Mouse (Mus musculus) neural tube, embryonic 11.5 days (tissue): Measurements from ENCODE around the gene Ost4. TPM values are rescaled to one million over a fixed set of nuclear protein-coding genes. Genes with fewer than 3 reads are reported as not detected.

Experiments
- ATAC-seq: fragments of 200-750 bp; cut with Nextera tagmentation; 2 replicates; pipeline ENCODE4 v1.8.0; 2017; ENCODE audit warnings: moderate number of reproducible peaks, mild to moderate bottlenecking, moderate TSS enrichment, moderate library complexity; ENCODE audit not compliant: insufficient read depth, low FRiP score, low TSS enrichment
- DNase-seq: peaks from one replicate; pipeline ENCODE4 v3.0.0-alpha.2; 2015; ENCODE audit warnings: low spot score
- H3K27ac ChIP-seq: fragments of 300-500 bp; sonication (generic); 2 replicates; pipeline ENCODE4 v1.5.1; 2014; ENCODE audit warnings: low read depth, mild to moderate bottlenecking, low read length
- H3K27me3 ChIP-seq: fragments of 300-500 bp; sonication (generic); 2 replicates; pipeline ENCODE4 v1.6.1; 2014; ENCODE audit warnings: mild to moderate bottlenecking, low read length, mixed read lengths; ENCODE audit not compliant: control insufficient read depth, insufficient read depth
- H3K36me3 ChIP-seq: fragments of 300-500 bp; sonication (generic); 2 replicates; pipeline ENCODE4 v1.6.1; 2014; ENCODE audit warnings: mild to moderate bottlenecking, low read length, moderate library complexity, mixed read lengths; ENCODE audit not compliant: control insufficient read depth, insufficient read depth
- H3K4me1 ChIP-seq: fragments of 300-500 bp; sonication (generic); 2 replicates; pipeline ENCODE4 v1.6.1; 2014; ENCODE audit warnings: low read length, mixed read lengths; ENCODE audit not compliant: control insufficient read depth, insufficient read depth
- H3K4me2 ChIP-seq: fragments of 300-500 bp; sonication (generic); 2 replicates; pipeline ENCODE4 v1.6.1; 2014; ENCODE audit warnings: low read depth, mild to moderate bottlenecking, moderate library complexity
- H3K4me3 ChIP-seq: fragments of 300-500 bp; sonication (generic); 2 replicates; pipeline ENCODE4 v1.5.1; 2014; ENCODE audit warnings: low read depth, low read length
- H3K9ac ChIP-seq: fragments of 300-500 bp; sonication (generic); 2 replicates; pipeline ENCODE4 v1.6.1; 2014; ENCODE audit warnings: mild to moderate bottlenecking, low read length
- H3K9me3 ChIP-seq: fragments of 300-500 bp; sonication (generic); 2 replicates; pipeline ENCODE4 v1.6.1; 2016; ENCODE audit warnings: low read length; ENCODE audit not compliant: control insufficient read depth
- WGBS: fragments of 180-500 bp; shearing (Covaris S2); extraction: QIAGEN DNeasy Blood & Tissue Kit; methylation state at CpG from one replicate; pipeline ENCODE4 v1.1.7; 2014; 5-methylcytosine and 5-hydroxymethylcytosine counted together
- polyA plus RNA-seq: library from polyadenylated mRNA; unstranded; fragments of >200 nt; fragmentation: Nextera tagmentation; extraction: Ambion mirVana; gene quantifications from 2 replicates; pipeline ENCODE4 v1.2.1, GENCODE M21; 2014

Gene Ost4
- polyA plus RNA-seq, 1 experiment from 2014 or later: 354 TPM

GRCm38 (mm10) chr5:30930121-30930520 lies 22.5 kb upstream of the Ost4 start:
- H3K9me3 ChIP-seq: no peaks in the 10 kb centered on the region
- H3K4me2 ChIP-seq: no peak overlapping the region
- H3K9ac ChIP-seq: no peak overlapping the region
- DNase-seq: peak; percentile 65
- no peaks in the 10 kb centered on the region for H3K4me1 ChIP-seq
- H3K36me3 ChIP-seq: no peaks in the 10 kb centered on the region
- no peak overlapping the region for H3K4me3 ChIP-seq
- ATAC-seq: no peak
- WGBS: 42% methylated on average over 4 of the region's 4 CpGs
- H3K27ac ChIP-seq: no peak overlapping the region
- no peaks in the 10 kb centered on the region for H3K27me3 ChIP-seq

- Histone ChIP-seq H3K4me2 (peak overlapping the region; percentile 29), H3K4me3 (no peak overlapping the region), H3K36me3 (no peaks in the 10 kb centered on the region), H3K4me1 (no peaks in the 10 kb centered on the region), H3K27ac (no peak overlapping the region), H3K9me3 (no peaks in the 10 kb centered on the region), H3K27me3 (no peaks in the 10 kb centered on the region), H3K9ac (no peak overlapping the region)
- DNase-seq: no peak
- 41% methylated on average over 7 of the region's 7 CpGs for WGBS
- ATAC-seq: 0 out of 2 replicates have a peak, but pooled peaks have one; percentile 41
These were observed 20.4 kb upstream of the Ost4 start for GRCm38 (mm10) chr5:30927945-30928529.

GRCm38 (mm10) chr5:30926073-30926472 lies 18.5 kb upstream of the Ost4 start:
- H3K36me3 ChIP-seq: no peaks in the 10 kb centered on the region
- no peak overlapping the region for H3K4me2 ChIP-seq
- WGBS: 82% methylated on average over 2 of the region's 2 CpGs
- H3K27me3 ChIP-seq: no peaks in the 10 kb centered on the region
- H3K4me1 ChIP-seq: peaks cover 8% of the 10 kb centered on the region
- H3K9me3 ChIP-seq: no peaks in the 10 kb centered on the region
- no peak overlapping the region for H3K9ac ChIP-seq
- ATAC-seq (no peak), DNase-seq (no peak)
- no peak overlapping the region for H3K4me3 ChIP-seq
- H3K27ac ChIP-seq: no peak overlapping the region

- ATAC-seq: no peak
- Histone ChIP-seq H3K27me3 (no peaks in the 10 kb centered on the region), H3K36me3 (no peaks in the 10 kb centered on the region), H3K9me3 (no peaks in the 10 kb centered on the region), H3K4me2 (no peak overlapping the region), H3K9ac (no peak overlapping the region), H3K4me1 (peaks cover 8% of the 10 kb centered on the region), H3K27ac (no peak overlapping the region), H3K4me3 (no peak overlapping the region)
- WGBS: 95% methylated on average over 5 of the region's 5 CpGs
- no peak for DNase-seq
These were observed 17.6 kb upstream of the Ost4 start for GRCm38 (mm10) chr5:30925217-30925616.

GRCm38 (mm10) chr5:30924614-30925013 lies 17.0 kb upstream of the Ost4 start:
- Histone ChIP-seq H3K27ac (no peak overlapping the region), H3K9ac (no peak overlapping the region), H3K36me3 (no peaks in the 10 kb centered on the region), H3K4me1 (peaks cover 8% of the 10 kb centered on the region), H3K4me3 (no peak overlapping the region), H3K4me2 (no peak overlapping the region), H3K27me3 (no peaks in the 10 kb centered on the region), H3K9me3 (no peaks in the 10 kb centered on the region)
- WGBS: 81% methylated on average over 8 of the region's 8 CpGs
- DNase-seq: no peak
- ATAC-seq: no peak

- Histone ChIP-seq H3K4me2 (no peak overlapping the region), H3K4me1 (peaks cover 8% of the 10 kb centered on the region), H3K9ac (no peak overlapping the region), H3K27ac (no peak overlapping the region), H3K36me3 (peaks cover under 1% of the 10 kb centered on the region; the same call in 1 of the 2 replicates), H3K9me3 (no peaks in the 10 kb centered on the region), H3K27me3 (no peaks in the 10 kb centered on the region), H3K4me3 (no peak overlapping the region)
- ATAC-seq (no peak), DNase-seq (no peak)
- WGBS: 90% methylated on average over 6 of the region's 6 CpGs
These were observed 15.5 kb upstream of the Ost4 start for GRCm38 (mm10) chr5:30923119-30923518.

GRCm38 (mm10) chr5:30922581-30923041 lies 15.0 kb upstream of the Ost4 start:
- no peak overlapping the region for H3K4me3 ChIP-seq
- DNase-seq: no peak
- H3K9me3 ChIP-seq: no peaks in the 10 kb centered on the region

GRCm38 (mm10) chr5:30921256-30922033 lies 13.9 kb upstream of the Ost4 start, which contains the start of gene Khk:
TSS of gene Khk (plus strand) at chr5:30921431.
- Histone ChIP-seq H3K9ac (peak within 1 kb of the TSS; percentile 57), H3K27me3 (no peaks in the 10 kb centered on the region), H3K4me3 (peak within 1 kb of the TSS; percentile 40), H3K4me1 (peaks cover 8% of the 10 kb centered on the region), H3K9me3 (no peaks in the 10 kb centered on the region), H3K27ac (peak within 1 kb of the TSS; percentile 9; the same call in 1 of the 2 replicates), H3K36me3 (peaks cover 4% of the 10 kb centered on the region; the same call in 1 of the 2 replicates), H3K4me2 (peak within 1 kb of the TSS; percentile 82)
- ATAC-seq (peak; percentile 80), DNase-seq (peak; percentile 92)
- under 1% methylated on average over 40 of the region's 40 CpGs for WGBS

More at GRCm38 (mm10) chr5:30922581-30923041, 15.0 kb upstream of the Ost4 start:
- no peak overlapping the region; the same call in 1 of the 2 replicates for H3K9ac ChIP-seq
- H3K4me2 ChIP-seq: 0 out of 2 replicates have a peak overlapping the region, but pooled peaks have one; percentile 5
- ATAC-seq: no peak
- no peak overlapping the region for H3K27ac ChIP-seq
- H3K4me1 ChIP-seq: peaks cover 8% of the 10 kb centered on the region
- peaks cover 4% of the 10 kb centered on the region; the same call in 1 of the 2 replicates for H3K36me3 ChIP-seq
- H3K27me3 ChIP-seq: no peaks in the 10 kb centered on the region
- 74% methylated on average over 10 of the region's 10 CpGs for WGBS
